Mouse (Mus musculus) kidney, embryonic 16.5 days (tissue): ENCODE data around the gene Tkfc. TPM values are rescaled to one million over a fixed set of nuclear protein-coding genes. Genes with fewer than 3 reads are reported as not detected.
A peak's percentile ranks its signal among the peaks of the same experiment; 100 is the strongest.

ENCODE experiments used
- ATAC-seq: fragments of 200-750 bp; cut with Nextera tagmentation; 2 replicates; pipeline ENCODE4 v1.8.0; 2017; ENCODE audit warnings: moderate TSS enrichment; ENCODE audit not compliant: low FRiP score, low TSS enrichment
- H3K27ac ChIP-seq: fragments of 300-500 bp; sonication (generic); 2 replicates; pipeline ENCODE4 v1.5.1; 2014; ENCODE audit warnings: low read length
- H3K27me3 ChIP-seq: fragments of 300-500 bp; sonication (generic); 2 replicates; pipeline ENCODE4 v1.6.1; 2014; ENCODE audit warnings: low read length, control low read depth, mixed read lengths; ENCODE audit not compliant: insufficient read depth
- H3K36me3 ChIP-seq: fragments of 300-500 bp; sonication (generic); 2 replicates; pipeline ENCODE4 v1.6.1; 2014; ENCODE audit warnings: low read length, control low read depth, mixed read lengths; ENCODE audit not compliant: insufficient read depth
- H3K4me1 ChIP-seq: fragments of 300-500 bp; sonication (generic); 2 replicates; pipeline ENCODE4 v1.6.1; 2014; ENCODE audit warnings: low read length, control low read depth, mixed read lengths; ENCODE audit not compliant: insufficient read depth
- H3K4me2 ChIP-seq: fragments of 300-500 bp; sonication (generic); replicated peaks from 2 replicates; pipeline ENCODE4 v1.6.1; 2014; ENCODE audit warnings: low read depth, low read length
- H3K4me3 ChIP-seq: fragments of 300-500 bp; sonication (generic); 2 replicates; pipeline ENCODE4 v1.5.1; 2014; ENCODE audit warnings: mild to moderate bottlenecking, low read length
- H3K9ac ChIP-seq: fragments of 300-500 bp; sonication (generic); replicated peaks from 2 replicates; pipeline ENCODE4 v1.6.1; 2014; ENCODE audit warnings: low read length
- H3K9me3 ChIP-seq: fragments of 300-500 bp; sonication (generic); 2 replicates; pipeline ENCODE4 v1.6.1; 2016; ENCODE audit warnings: low read length, control low read depth
- WGBS: fragments of 180-500 bp; shearing (Covaris S2); extraction: QIAGEN DNeasy Blood & Tissue Kit; methylation state at CpG from one replicate; pipeline ENCODE4 v1.1.7; 2014; 5-methylcytosine and 5-hydroxymethylcytosine counted together
- polyA plus RNA-seq: library from polyadenylated mRNA; unstranded; fragments of >200 nt; fragmentation: Nextera tagmentation; extraction: Ambion mirVana; gene quantifications from 2 replicates; pipeline ENCODE4 v1.2.1, GENCODE M21; 2015

Tkfc gene
- polyA plus RNA-seq, result 54.9 and 56.2 TPM in 2 replicates

DNA sequence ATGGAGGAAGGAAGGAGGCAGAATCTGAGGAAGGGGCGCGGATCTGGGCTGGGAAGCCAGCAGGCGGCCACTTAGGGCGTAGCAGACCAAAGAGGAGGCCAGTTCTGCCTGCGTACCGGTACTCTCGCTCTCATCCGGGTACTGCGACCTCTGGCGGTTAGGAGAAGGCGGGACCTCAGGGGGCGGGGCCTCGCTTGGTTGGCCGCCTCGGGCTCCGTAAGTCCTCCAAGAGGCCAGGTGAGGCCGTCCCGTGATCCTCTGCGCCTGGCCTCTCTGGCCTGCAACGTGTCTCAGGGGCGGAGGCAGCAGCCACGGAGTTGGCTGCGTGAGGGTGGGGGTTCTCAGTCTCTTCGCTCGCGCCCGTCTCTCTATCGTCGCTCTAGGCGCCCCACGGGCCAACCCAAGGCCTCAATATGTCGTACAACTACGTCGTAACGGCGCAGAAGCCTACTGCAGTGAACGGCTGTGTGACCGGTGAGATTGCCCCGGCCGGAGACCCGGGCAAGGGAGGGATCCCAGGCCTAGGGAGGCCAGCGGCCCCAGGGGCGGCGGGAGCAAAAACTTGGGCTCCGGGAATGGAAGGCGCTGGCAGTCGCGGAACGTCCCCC lies at the start of gene Tkfc, which contains the start of gene Ddb1:
Tkfc (minus strand) TSS at position 362 of the 608 bp plus-strand sequence.
Ddb1 (plus strand) TSS at position 35 of the 608 bp plus-strand sequence.
- H3K27ac ChIP-seq, result peak within 1 kb of the TSS; percentile 96
- peak; percentile 96 for ATAC-seq
- H3K9me3 ChIP-seq, result no peaks in the 10 kb centered on the region
- H3K36me3 ChIP-seq, result peaks cover 24% of the 10 kb centered on the region
- peak within 1 kb of the TSS; percentile 75 for H3K4me2 ChIP-seq
- H3K9ac ChIP-seq, result peak within 1 kb of the TSS; percentile 97
- H3K4me1 ChIP-seq, result peaks cover 27% of the 10 kb centered on the region
- H3K27me3 ChIP-seq, result no peaks in the 10 kb centered on the region
- under 1% methylated on average over 49 of the region's 49 CpGs for WGBS
- peak within 1 kb of the TSS; percentile 99 for H3K4me3 ChIP-seq

DNA sequence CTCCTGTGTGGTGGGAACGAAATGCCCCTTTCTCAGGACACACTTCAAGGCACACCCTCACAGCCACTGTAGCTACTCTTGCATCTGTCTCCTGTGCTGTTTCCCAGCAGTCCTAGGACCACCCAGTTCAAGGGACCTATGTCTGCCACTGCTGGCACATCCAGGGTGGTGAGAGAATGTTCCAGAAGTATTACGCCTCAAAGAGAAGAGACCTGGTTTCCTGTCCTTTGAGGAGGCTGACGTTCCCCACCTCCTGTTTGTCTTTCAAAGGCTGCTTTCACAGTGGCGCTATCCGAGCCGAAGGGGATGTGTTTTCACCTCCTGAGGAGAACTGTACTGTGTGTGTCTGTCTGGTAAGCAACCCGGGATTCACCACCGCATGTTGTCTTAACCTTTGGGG lies 42.7 kb upstream of the Tkfc start:
- no peaks in the 10 kb centered on the region for H3K4me1 ChIP-seq
- H3K27me3 ChIP-seq, result no peaks in the 10 kb centered on the region
- no peak overlapping the region for H3K9ac ChIP-seq
- H3K9me3 ChIP-seq, result no peaks in the 10 kb centered on the region
- H3K4me2 ChIP-seq, result no peak overlapping the region
- WGBS, result 63% methylated on average over 8 of the region's 8 CpGs
- H3K4me3 ChIP-seq, result no peak overlapping the region
- H3K36me3 ChIP-seq, result no peaks in the 10 kb centered on the region
- no peak for ATAC-seq
- no peak overlapping the region for H3K27ac ChIP-seq

DNA sequence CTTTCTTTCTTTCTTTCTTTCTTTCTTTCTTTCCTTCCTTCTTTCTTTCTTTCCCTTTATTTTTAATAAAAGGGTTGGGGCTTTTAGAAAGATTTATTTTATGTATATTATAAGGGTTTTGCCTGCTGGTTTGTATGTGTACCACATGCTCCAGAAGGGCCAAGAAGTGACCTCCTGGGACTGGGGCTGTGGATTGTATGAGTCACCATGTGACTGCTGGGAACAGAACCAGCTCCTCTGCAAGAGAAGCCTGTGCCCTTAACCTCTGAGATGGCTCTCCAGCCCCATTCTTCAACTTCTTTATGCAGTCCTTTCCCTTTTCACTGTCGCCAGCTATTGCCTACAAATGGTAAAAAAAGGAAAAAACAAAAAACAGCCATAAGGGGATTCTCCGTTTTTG lies 40.2 kb upstream of the Tkfc start:
- ATAC-seq, result no peak
- no peak overlapping the region for H3K4me2 ChIP-seq
- no peak overlapping the region for H3K9ac ChIP-seq
- no peaks in the 10 kb centered on the region for H3K4me1 ChIP-seq
- 87% methylated on average over 2 of the region's 2 CpGs for WGBS
- no peaks in the 10 kb centered on the region for H3K9me3 ChIP-seq
- H3K27me3 ChIP-seq, result no peaks in the 10 kb centered on the region
- no peaks in the 10 kb centered on the region for H3K36me3 ChIP-seq
- no peak overlapping the region for H3K27ac ChIP-seq
- H3K4me3 ChIP-seq, result no peak overlapping the region

DNA sequence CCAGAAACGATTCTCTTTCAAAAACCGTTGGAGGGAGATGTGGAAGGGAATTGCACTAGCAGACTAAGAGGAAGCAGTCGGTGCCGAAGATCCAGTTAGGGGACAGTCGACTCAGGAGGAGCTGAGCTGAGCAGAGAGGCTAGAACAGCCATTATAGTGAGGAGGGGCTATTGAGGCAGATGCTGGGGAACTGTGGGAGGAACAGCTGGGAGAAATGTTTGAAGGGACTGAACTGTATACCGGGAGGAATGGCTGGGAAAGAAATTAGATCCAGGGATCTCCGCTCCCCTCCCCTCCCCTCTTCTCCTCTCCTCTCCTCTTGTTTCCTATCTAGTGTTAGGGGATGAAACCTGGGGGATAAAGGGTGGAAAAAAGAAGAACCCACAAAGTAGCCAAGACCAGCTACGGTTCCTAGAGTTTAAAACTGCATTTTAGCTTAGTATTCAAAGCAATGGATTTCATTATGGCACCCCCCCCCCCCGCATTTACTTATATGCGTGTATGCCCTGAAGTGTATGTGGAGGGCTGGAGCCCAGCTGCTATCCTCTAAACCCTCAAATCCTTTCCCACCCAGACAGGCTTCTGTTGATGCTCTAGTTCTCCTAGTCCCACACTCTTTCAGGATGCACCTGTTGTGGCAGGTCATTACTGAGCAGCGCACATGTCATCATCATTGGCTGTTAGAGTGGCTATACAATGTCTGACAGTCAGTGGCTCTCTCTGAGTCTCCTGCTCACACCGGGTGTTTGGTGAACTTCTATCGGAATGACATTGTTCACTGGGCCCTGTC lies 35.3 kb upstream of the Tkfc start:
- H3K4me3 ChIP-seq, result no peak overlapping the region
- WGBS, result 39% methylated on average over 13 of the region's 13 CpGs
- H3K9me3 ChIP-seq, result no peaks in the 10 kb centered on the region
- no peaks in the 10 kb centered on the region for H3K4me1 ChIP-seq
- no peaks in the 10 kb centered on the region for H3K36me3 ChIP-seq
- no peak overlapping the region for H3K27ac ChIP-seq
- no peak overlapping the region for H3K9ac ChIP-seq
- no peaks in the 10 kb centered on the region for H3K27me3 ChIP-seq
- H3K4me2 ChIP-seq, result peak overlapping the region; percentile 34
- peak; percentile 43; the same call in 1 of the 2 replicates for ATAC-seq

DNA sequence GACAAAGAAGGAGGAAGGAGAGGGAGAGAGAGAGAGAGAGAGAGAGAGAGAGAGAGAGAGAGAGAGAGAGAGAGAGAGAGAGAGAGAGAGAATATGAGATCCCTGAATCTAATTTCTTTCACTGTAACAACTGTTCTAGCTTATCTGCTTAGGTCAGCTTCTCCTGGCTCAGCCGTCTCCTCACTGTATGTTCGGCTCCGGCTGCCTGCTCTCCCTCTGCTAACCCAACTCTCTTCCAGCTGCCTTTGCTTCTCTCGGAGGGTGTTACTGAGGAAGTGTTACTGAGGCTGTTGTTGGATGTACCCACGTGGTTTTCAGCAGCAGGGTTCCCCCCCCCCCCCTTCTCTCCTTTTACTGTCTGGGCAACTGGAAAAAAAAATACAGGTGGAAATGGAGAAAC lies 34.6 kb upstream of the Tkfc start:
- Histone ChIP-seq H3K27me3 (no peaks in the 10 kb centered on the region; the same call in 1 of the 2 replicates), H3K4me1 (peaks cover 3% of the 10 kb centered on the region), H3K4me2 (peak overlapping the region; percentile 34), H3K36me3 (no peaks in the 10 kb centered on the region), H3K9ac (0 out of 2 replicates have a peak overlapping the region, but pooled peaks have one; percentile 31), H3K4me3 (no peak overlapping the region), H3K9me3 (no peaks in the 10 kb centered on the region), H3K27ac (no peak overlapping the region)
- 3% methylated on average over 5 of the region's 5 CpGs for WGBS
- ATAC-seq, result no peak

DNA sequence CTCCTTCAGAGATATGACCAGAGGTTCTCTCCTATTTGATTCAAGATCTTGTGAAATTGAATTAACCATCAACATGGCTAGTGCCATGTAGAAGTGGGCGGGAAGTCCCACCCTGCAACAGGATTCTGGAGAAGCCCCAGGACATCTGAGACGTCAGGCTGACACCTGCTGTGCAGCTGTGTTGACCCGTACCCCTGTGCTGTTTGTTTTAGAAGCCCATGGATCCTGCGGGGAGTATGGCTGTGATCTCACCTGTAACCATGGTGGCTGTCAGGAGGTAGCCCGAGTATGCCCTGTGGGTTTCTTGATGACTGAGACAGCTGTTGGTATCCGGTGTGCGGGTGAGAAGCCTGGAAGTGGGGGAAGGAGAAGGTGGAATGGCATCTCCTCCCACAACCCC lies 32.4 kb upstream of the Tkfc start:
- no peak overlapping the region for H3K4me3 ChIP-seq
- no peak overlapping the region for H3K4me2 ChIP-seq
- H3K4me1 ChIP-seq, result peaks cover 13% of the 10 kb centered on the region
- WGBS, result 40% methylated on average over 7 of the region's 7 CpGs
- no peak overlapping the region for H3K9ac ChIP-seq
- H3K9me3 ChIP-seq, result no peaks in the 10 kb centered on the region
- no peaks in the 10 kb centered on the region; the same call in 1 of the 2 replicates for H3K27me3 ChIP-seq
- H3K27ac ChIP-seq, result no peak overlapping the region
- no peaks in the 10 kb centered on the region for H3K36me3 ChIP-seq
- ATAC-seq, result no peak

DNA sequence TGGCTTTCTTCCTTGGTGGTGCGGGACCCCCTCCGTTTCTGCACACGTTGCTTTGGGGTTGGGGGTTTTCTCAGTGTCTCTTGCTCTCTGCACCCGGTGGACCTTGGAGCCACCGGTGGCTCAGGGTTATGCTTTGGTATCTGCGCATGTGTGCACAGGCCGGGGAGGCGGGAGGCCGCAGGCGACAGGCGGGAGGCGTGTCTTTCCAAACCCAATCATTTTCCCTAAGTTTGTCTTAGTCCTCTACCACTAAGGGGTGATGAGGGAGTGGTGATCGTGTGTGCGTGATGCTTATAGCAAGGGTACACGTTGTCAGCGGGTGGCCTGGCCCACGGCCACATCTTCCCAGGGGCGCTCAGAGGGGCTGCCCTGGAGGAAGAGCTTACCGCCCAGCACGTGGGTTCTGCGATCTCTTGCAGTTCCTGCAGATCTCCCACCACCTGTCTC lies 29.4 kb upstream of the Tkfc start:
- no peaks in the 10 kb centered on the region; the same call in 1 of the 2 replicates for H3K27me3 ChIP-seq
- peak overlapping the region; percentile 50 for H3K4me3 ChIP-seq
- H3K36me3 ChIP-seq, result peaks cover 7% of the 10 kb centered on the region
- WGBS, result 2% methylated on average over 21 of the region's 21 CpGs
- peaks cover 13% of the 10 kb centered on the region for H3K4me1 ChIP-seq
- 0 out of 2 replicates have a peak overlapping the region, but pooled peaks have one; percentile 45 for H3K27ac ChIP-seq
- H3K9me3 ChIP-seq, result no peaks in the 10 kb centered on the region
- peak overlapping the region; percentile 94 for H3K4me2 ChIP-seq
- H3K9ac ChIP-seq, result peak overlapping the region; percentile 71
- ATAC-seq, result peak; percentile 88

DNA sequence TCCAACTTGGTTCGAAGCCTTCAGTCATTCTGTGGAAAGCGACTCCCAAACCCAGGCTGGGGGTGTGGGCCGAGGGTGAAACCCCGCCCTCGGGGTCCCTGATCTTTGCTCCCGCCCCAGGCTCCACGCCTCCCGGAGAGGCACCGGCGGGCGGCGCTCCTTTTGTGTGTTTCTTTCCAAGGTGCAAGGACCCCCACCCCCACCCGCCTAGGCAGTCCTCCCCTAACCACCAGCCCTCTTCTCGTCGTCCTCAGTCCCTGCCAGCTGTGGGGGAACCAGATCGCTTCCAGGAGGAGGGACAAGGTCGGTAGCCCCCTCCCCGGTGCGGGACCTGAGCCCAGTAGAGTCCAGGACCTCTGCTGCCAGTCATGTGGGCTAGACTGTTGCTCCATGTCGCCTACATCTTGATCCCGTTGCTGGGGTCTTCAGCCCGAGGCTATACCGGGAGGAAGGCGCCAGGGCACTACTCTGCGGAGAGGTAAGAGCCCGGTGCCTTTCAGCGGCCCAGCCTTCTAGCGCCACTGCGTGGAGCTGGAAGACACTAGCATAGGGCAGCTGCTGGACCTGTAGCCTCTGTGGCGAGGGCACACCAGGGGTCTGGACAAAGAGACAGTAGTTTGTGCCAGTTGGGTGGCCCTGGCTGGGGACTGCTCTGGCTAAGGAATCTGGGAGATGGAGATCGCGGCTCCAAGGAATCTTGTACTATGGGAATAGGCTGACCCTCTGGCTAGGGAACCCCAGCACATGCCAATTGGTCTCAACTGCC lies 28.8 kb upstream of the Tkfc start, which contains the start of gene Vwce:
Vwce (plus strand) TSS at position 108 of the 766 bp plus-strand sequence.
- Histone ChIP-seq H3K4me1 (peaks cover 13% of the 10 kb centered on the region), H3K9me3 (no peaks in the 10 kb centered on the region), H3K27me3 (no peaks in the 10 kb centered on the region; the same call in 1 of the 2 replicates), H3K36me3 (peaks cover 13% of the 10 kb centered on the region), H3K9ac (peak within 1 kb of the TSS; percentile 71), H3K27ac (peak within 1 kb of the TSS; percentile 45; the same call in 1 of the 2 replicates), H3K4me3 (peak within 1 kb of the TSS; percentile 50), H3K4me2 (peak within 1 kb of the TSS; percentile 94)
- 2% methylated on average over 32 of the region's 32 CpGs for WGBS
- peak; percentile 81 for ATAC-seq

DNA sequence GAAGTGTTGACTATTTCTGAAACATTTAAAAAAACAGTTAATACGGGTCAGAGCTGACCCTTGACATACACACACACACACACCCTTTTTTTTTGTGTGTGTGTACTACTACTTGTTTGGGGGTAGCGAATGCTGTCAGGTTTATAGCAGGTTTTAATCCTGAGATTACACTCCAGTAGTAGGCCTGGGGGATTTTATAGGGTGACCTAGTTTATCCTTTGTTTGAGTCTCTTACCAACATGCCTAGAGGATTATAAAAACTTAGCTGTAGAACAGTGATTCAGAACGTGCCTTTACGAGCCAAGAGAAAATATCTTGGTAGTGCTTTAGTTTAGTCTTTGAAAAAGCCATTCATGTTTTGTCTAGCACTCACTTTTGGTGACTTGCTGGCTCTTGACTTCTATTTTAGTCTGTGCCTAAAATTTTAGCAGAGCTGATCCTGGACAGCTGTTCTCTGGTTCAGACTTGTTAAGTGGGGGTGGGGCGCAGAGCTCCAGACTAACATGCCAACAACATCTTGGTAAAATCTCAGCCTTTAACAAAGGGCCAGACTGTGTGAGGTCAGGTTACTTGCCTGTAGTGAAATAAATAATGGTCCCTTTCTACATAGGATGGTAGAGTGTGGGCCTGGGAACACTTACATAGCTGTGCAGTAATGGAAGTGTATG lies 3.3 kb upstream of the Tkfc start:
- 81% methylated on average over 5 of the region's 5 CpGs for WGBS
- Histone ChIP-seq H3K36me3 (peaks cover 56% of the 10 kb centered on the region), H3K4me3 (no peak overlapping the region)

More for the DNA sequence above, 3.3 kb upstream of the Tkfc start:
- Histone ChIP-seq H3K27me3 (no peaks in the 10 kb centered on the region), H3K9ac (no peak overlapping the region), H3K4me1 (peaks cover 16% of the 10 kb centered on the region), H3K27ac (no peak overlapping the region), H3K4me2 (no peak overlapping the region), H3K9me3 (no peaks in the 10 kb centered on the region)
- ATAC-seq, result no peak
